Mouse (Mus musculus) bone marrow macrophage, adult 2 months (primary cell): Measurements from ENCODE around the gene Tut1. TPM values are rescaled to one million over a fixed set of nuclear protein-coding genes. Genes with fewer than 3 reads are reported as not detected.

Experiments used
- H3K27ac ChIP-seq: 2 replicates; pipeline ENCODE4 v1.5.1; 2012; ENCODE audit warnings: low read depth, low read length; ENCODE audit not compliant: insufficient read depth
- H3K4me1 ChIP-seq: 2 replicates; pipeline ENCODE4 v1.6.1; 2012; ENCODE audit warnings: low read length; ENCODE audit not compliant: control insufficient read depth, insufficient read depth
- H3K4me3 ChIP-seq: 2 replicates; pipeline ENCODE4 v1.5.1; 2012; ENCODE audit warnings: mild to moderate bottlenecking, low read length, moderate library complexity; ENCODE audit not compliant: insufficient read depth
- CTCF ChIP-seq: IDR thresholded peaks from 2 replicates; pipeline ENCODE4 v1.5.1; 2012; ENCODE audit warnings: low read depth, mild to moderate bottlenecking, low read length, moderate library complexity
- POLR2A ChIP-seq: IDR thresholded peaks from 2 replicates; pipeline ENCODE4 v1.6.1; 2012; ENCODE audit warnings: mild to moderate bottlenecking, low read depth, low read length, borderline replicate concordance
- polyA plus RNA-seq: library from polyadenylated mRNA; stranded (reverse); fragments of >200 nt; gene quantifications from 2 replicates; pipeline ENCODE4 v1.2.4, GENCODE M21; 2012; ENCODE audit not compliant: missing spikeins, insufficient read depth, insufficient read length

Gene Tut1
- polyA plus RNA-seq, 1 experiment = 12.5 TPM

DNA sequence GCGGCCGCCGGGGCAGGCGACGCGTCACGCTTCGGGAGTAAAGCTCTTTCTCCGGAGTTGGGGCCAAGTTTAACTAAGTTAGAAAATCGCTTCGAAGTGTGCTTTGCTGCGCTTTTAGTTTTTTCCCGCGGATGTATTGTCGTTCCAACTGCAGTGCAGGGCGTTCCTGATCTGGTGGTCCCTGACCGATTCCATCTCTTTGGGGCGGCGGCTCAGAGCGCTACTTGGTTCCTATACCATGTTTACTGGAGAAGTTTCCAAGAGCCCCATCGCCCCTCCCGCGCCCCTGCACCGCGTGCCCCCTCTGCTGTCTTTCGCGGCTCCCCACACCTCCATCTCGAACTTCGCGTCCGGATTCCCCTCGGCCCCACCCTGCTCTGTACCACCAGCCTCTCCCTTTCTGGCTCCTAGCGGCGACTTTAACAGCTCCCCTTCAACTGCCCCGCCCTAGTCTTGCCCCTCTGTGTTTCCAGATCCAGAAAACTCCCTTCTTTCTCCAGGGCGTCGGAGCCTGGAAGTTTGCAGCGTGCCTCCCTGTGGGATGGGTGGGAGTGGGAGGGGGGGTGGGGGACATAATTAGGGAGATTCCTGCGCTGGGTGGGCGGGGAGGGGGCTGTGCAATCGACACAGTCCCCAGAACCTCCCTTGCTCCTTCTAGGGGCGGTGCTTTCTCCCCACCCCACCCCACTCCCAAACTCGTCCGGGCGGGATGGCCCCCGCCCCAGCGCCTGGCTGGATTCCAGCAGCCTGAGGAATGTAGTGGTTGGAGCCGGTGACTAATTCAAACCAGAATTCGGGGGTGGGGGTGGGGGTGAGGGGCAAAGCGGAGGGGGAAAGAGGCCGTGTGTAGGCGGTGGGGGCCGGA, 36.2 kb downstream of the Tut1 start:
- TF ChIP-seq CTCF (no peak), POLR2A (no peak)
- H3K4me1 ChIP-seq = peaks cover 51% of the 10 kb centered on the region
- peak overlapping the region; percentile 88 for H3K27ac ChIP-seq
- H3K4me3 ChIP-seq = peak overlapping the region; percentile 97

DNA sequence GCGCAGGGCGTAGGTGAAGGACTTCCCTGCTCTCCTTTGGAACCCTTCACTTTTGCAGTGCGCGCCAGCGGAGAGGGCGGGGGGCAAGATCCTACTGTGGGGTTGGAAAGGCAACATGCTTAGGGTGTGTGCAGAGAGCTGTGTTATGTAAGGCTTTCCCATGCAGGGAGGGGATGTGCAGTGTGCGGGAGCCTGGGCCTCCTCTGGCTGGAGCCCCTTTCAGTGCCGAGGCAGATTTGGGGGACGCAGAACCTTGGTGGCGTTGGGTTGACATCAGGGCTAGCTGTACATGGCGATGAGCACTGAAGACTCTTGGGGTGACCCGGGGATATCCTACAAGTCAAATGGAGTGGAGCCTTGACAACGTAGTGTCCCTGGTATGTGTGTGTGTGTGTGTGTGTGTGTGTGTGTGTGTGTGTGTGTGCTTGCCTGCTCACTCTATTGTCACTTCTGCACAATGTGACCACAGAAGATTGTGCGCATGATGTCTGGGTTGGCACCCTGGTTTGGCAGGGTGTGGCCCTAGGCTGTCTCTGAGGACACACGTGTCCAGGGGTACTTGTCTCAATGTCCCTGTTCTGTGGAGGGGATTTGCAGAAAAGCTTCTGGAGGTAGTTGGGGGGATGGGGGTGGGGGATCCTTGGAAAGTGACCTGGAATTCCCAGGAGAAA, 36.9 kb downstream of the Tut1 start:
- H3K4me1 ChIP-seq = peaks cover 51% of the 10 kb centered on the region
- TF ChIP-seq CTCF (no peak), POLR2A (no peak)
- peak overlapping the region; percentile 88 for H3K27ac ChIP-seq
- H3K4me3 ChIP-seq = peak overlapping the region; percentile 97

DNA sequence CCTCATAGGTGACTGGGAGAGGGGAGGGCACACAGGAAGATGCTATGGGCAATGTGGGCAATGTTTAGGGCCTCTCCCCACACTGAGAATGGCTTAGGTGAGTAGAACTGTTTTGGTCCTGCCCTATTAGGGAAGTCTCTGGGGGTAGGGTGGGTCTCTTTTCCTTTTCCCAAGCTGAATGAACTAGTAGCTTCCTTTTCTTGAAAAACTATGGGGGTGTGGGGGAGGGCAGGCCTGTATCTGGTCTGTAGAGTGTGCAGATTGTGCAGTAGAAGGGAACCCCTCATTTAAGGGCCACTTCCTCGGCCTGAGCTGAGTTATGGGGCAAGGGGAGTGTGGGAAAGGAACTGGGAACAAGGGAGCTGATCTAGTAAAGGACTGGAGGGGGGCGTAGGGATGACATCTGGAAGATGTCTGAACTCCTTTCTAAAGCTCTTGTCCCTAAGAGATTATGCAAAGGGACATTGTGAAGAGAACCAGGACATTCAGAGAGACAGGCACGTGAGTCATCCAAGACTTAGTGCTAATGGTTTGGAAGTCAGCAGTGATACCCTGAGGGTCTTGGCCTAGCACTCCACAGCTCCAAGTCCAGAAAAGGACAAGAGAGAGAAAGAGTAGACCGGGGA, 37.7 kb downstream of the Tut1 start:
- Histone ChIP-seq H3K27ac (peak overlapping the region; percentile 88), H3K4me1 (peaks cover 53% of the 10 kb centered on the region), H3K4me3 (peak overlapping the region; percentile 97)
- TF ChIP-seq CTCF = no peak
- TF ChIP-seq POLR2A = no peak

DNA sequence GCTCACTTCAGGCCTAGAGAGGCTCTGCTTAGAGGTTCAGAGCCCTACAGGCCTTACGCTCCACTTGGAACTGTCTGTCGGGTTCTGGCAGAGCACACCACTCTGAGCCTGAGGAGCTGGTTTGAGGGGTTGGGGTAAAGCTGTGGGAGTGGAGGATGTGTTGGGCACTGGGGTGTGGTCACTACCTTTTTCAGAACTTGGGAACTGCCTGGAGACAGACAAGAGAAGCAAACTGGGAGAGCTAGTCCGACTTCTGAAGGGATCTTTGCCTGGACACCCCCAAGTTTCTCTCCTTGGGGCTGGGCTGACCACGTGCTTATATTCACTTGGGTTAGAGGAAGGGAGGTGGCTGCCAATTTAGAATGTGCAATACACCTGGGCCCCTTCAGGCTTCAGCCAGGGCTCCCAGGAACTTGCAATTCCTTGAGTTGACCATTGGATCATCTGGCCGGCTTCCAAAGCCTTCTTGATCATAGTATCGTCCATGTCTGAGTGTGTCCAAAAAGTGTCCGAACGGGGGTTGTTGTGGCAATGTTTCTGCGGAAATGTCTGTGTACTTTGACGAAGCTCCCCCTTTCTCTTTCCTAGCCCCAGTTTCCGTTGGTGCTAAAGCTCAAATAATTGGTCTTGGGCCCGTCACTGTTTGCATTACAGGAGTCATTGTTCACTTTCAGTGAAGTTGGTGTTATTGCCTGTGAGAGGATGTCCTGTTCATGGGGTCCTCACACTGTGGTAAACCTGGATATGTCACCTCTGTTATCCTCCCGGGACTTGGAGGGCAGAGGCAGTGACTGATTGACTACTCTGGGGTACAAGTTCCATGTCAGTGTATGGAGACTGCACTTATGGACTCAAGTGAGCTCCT, 38.5 kb downstream of the Tut1 start:
- TF ChIP-seq CTCF (no peak), POLR2A (no peak)
- H3K4me3 ChIP-seq = peak overlapping the region; percentile 97
- H3K4me1 ChIP-seq = peaks cover 60% of the 10 kb centered on the region
- peak overlapping the region; percentile 88 for H3K27ac ChIP-seq

DNA sequence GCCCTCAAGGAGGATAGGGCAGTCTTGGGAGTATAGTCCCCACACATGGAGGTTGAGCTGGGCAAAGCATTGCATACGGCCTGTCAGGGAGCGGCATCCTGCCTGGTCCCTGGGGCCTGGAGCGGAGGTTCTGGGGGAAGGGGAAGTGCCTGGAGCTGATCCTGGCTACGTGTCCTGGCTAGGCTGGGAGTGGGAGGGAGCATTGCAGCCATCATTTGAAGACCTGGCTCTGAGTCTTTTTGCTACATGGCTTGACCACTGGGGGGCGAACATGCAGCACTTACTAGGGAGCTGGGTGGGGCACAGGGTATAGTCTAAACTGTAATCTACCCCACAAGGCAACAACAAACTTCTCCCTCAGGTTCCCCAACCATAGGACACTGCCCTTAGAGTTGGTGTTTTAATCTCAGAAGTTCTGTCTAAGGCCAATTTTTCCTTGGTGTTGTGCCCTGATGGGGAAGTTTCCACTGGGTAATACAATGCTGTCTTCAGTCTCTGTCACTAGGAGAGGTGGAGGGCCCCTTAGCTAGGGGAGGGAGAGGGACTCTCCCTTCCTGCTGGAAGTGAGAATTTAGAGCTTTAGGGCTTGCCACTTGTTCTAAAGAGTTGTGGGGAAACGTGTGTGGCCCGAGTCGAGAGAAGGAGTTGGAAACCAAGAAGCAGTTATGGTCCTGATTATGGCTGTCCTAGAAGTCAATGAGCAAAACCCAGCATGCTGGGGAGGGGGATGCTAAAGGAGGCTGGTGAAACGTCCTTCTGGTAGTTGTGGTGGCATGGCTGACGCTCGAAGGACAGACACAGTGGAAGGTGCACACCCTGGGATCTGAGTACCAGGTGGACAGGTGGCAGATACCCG, 39.4 kb downstream of the Tut1 start:
- TF ChIP-seq POLR2A = no peak
- peak; percentile 29; the same call in 1 of the 2 replicates for TF ChIP-seq CTCF
- Histone ChIP-seq H3K27ac (peak overlapping the region; percentile 88), H3K4me3 (peak overlapping the region; percentile 97), H3K4me1 (peaks cover 60% of the 10 kb centered on the region)

DNA sequence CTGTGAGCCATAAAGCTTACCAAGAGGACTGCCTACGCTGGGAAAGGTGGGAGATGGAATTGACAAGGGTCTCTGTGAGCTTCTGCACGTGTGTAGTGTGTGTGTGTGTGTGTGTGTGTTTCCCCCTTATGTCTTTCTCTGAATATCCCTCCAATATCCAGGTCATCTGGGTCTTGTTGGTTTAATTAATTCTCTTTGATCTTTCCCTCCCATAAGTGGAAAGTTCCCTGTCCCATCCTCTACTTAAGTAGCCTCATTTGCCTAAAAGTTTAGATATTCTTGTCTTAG, 39.9 kb downstream of the Tut1 start:
- no peak for TF ChIP-seq CTCF
- no peak for TF ChIP-seq POLR2A
- peak overlapping the region; percentile 18 for H3K4me3 ChIP-seq
- peaks cover 61% of the 10 kb centered on the region for H3K4me1 ChIP-seq
- H3K27ac ChIP-seq = peak overlapping the region; percentile 69

DNA sequence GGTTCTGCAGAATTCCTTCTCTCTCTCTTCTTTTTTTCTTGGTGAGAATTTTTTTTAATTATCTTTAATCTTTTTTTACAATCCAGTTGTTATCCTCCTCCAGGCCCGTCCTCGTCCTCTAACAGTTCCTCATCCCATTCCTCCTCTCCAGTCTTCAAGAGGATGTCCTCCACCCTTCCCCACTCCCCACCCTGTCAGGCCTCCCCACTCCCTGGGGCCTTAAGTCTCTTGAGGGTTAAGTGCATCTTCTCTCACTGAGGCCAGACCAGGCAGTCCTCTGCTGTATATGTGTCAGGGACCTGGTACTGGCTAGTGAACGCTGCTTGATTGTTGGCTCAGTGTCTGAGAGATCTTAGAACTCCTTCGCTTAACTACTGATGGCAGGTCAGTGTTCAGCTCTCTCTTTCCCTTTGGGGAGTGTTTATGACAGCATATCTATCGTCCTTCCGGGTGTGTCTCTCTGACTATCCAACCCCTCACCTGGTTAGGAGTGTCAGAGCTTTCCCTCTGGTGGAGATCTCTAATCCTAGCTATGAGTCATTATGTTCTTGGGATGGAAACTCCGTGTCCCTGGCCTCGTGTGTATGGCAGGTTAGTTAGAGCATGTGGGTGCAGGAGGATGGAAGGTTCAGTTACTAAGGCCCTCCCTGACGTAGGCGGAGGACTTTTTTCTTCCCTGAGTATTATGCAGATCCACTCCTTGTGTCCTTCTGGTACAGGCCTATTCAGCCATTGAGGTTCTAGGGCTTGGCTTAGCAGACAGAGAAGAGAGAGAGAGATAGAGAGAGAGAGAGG, 41.4 kb downstream of the Tut1 start:
- H3K4me1 ChIP-seq = peaks cover 70% of the 10 kb centered on the region
- H3K4me3 ChIP-seq = no peak overlapping the region
- H3K27ac ChIP-seq = no peak overlapping the region
- no peak for TF ChIP-seq POLR2A
- no peak for TF ChIP-seq CTCF

DNA sequence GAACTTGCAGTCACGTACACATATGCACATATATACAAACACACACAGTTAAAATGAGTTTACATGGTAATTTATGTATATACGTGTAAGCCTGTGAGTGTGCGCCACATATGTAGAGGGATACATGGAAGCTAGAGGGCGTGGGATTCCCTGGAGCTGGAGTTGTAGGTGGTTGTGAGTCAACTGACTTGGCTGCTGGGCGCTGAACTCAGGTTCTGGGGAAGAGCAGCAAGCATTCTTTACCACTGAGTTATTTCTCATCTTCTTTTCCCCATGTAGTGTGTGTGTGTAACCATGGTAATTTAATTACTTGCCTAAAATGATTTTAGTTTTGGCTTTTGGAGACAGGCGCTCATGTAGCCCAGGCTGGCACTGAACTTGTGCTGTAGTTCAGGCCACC, 43.0 kb downstream of the Tut1 start:
- no peak overlapping the region for H3K4me3 ChIP-seq
- H3K4me1 ChIP-seq = peaks cover 81% of the 10 kb centered on the region
- TF ChIP-seq POLR2A (no peak), CTCF (no peak)
- peak overlapping the region; percentile 72 for H3K27ac ChIP-seq
